In the genomic region with DNA sequence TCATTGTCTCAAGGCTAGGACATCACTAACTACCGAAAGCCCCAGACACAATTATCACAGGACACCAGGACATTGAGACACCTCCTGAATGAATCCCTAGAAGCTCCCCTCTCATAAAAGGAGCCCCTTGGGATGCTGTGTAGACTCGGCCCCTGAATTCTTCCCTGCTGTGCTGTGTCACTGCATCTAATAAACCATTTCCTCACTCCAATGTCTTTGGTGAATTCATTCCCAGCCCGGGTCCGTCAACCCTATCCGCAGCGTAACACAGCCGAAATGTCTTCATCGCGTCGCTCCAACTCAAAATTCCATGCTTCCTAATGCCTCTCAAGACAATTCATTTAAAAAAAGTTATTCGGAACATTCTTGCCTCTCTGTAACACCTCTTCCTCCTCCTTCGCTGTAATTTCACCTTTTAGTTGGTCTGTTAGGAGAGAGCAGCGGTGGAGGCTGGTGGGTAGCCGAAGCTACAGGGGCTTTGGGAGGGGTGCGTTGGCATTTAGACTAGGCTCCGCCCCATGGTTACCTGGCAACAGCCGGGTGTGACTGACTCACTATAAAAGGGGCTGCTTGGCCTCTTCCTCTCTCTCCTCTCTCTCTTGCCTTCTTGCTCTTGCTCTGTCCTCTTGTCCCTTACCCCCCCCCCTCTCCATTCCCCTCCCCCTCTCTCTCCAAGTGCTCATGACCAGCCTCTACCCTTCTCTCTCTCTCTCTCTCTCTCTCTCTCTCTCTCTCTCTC, we compare ENCODE assay signal across 13 mouse cellular contexts. TPM values are rescaled to one million over a fixed set of nuclear protein-coding genes. Genes with fewer than 3 reads are reported as not detected.
DNase-seq lines count a peak whose midpoint lies in the region; ATAC-seq and TF ChIP-seq lines count a peak whose summit lies in the region.
"Had no signal": no experiment of that assay in that cellular context is flagged by ENCODE, and none has a peak within 500 bp of the region (broad histone marks: within the 10 kb centered on the region; RNA-seq: fewer than 3 reads in every experiment).

No protein-coding gene starts in this region.

- H3K27ac ChIP-seq in limb, embryonic 14.5 days (replicated peaks; ENCODE audit: low read depth, low read length) = no peak overlapping the region; the same call in 1 of the 2 replicates

- no peaks in the 10 kb centered on the region for H3K36me3 ChIP-seq in limb, embryonic 14.5 days (ENCODE audit: control insufficient read depth, insufficient read depth, low read length)
- H3K36me3 ChIP-seq: heart, embryonic 12.5 days had no signal

- no peaks in the 10 kb centered on the region for H3K9me3 ChIP-seq in limb, embryonic 14.5 days (ENCODE audit: control insufficient read depth, low read length)
- H3K9me3 ChIP-seq: heart, embryonic 12.5 days had no signal

- H3K4me1 ChIP-seq in limb, embryonic 14.5 days (ENCODE audit: control insufficient read depth, insufficient read depth, low read length) = peaks cover 4% of the 10 kb centered on the region; the same call in 1 of the 2 replicates

- peak overlapping the region; percentile 20 for H3K4me2 ChIP-seq in limb, embryonic 14.5 days (replicated peaks; ENCODE audit: low read depth, low read length, severe bottlenecking)
- H3K4me2 ChIP-seq: heart, embryonic 12.5 days had no signal

- no peak for ATAC-seq in limb, embryonic 14.5 days (ENCODE audit: low FRiP score, low read depth)
- ATAC-seq: intestine, embryonic 16.5 days; lung, postnatal 0 days had no signal

- intact Hi-C loops in left cerebral cortex, postnatal 4 days (cut with DNase I) = no loop called here
- intact Hi-C loops in left cerebral cortex, postnatal 10 days (cut with DNase I) = loop anchor here (10.0 kb wide), 1 partner anchor 529 kb away; no protein-coding TSS in a partner anchor
- intact Hi-C loops in left cerebral cortex, postnatal 36 days (cut with DNase I) = no loop called here

- H3K9ac ChIP-seq in limb, embryonic 14.5 days (ENCODE audit: low read depth, low read length, severe bottlenecking) = no peak overlapping the region
- H3K9ac ChIP-seq: heart, embryonic 12.5 days had no signal

- no peak for TF ChIP-seq POLR2A in limb, embryonic 14.5 days (IDR thresholded peaks at IDR 0.05; ENCODE audit: borderline replicate concordance, extremely low read depth, insufficient read depth, insufficient read length)

- DNase-seq in left cerebral cortex, postnatal 4 days = peak; percentile 15
- no peak for DNase-seq in left cerebral cortex, postnatal 10 days (ENCODE audit: extremely low spot score in 1 of 2, low spot score in 2 of 2)
- DNase-seq in embryo, embryonic 11 days = peak; percentile 59
- DNase-seq in limb, embryonic 14.5 days (ENCODE audit: low spot score) = peak; percentile 7
- peak; percentile 43 for DNase-seq in thymus, postnatal 0 days (ENCODE audit: low spot score)
- DNase-seq in left cerebral cortex, postnatal 36 days (ENCODE audit: low spot score in 2 of 2) = no peak
- no peak for DNase-seq in spleen, adult 18-20 months
- no peak for DNase-seq in left cerebral cortex, adult 9 months (ENCODE audit: low spot score in 2 of 2)
- DNase-seq: layer of hippocampus, adult 9-11 months had no signal

- 51% methylated on average over 17 of the region's 17 CpGs for WGBS in limb, embryonic 14.5 days

- H3K27me3 ChIP-seq in limb, embryonic 14.5 days (ENCODE audit: control insufficient read depth, insufficient read depth, low read length) = no peaks in the 10 kb centered on the region
- H3K27me3 ChIP-seq: heart, embryonic 12.5 days had no signal

- no peak overlapping the region for H3K4me3 ChIP-seq in limb, embryonic 14.5 days (replicated peaks; ENCODE audit: low read length)
- H3K4me3 ChIP-seq: heart, embryonic 12.5 days; myocyte had no signal

RNA-seq across cellular contexts. Expression of a gene that starts 25.6 kb away (rescaled TPM):
- total RNA-seq in left cerebral cortex, postnatal 4 days (2021) = not detected
- not detected for total RNA-seq in left cerebral cortex, postnatal 10 days (2021)
- polyA plus RNA-seq in limb, embryonic 14.5 days (2012; rRNA removed) = not detected in 2 replicates
- not detected in 2 replicates for polyA plus RNA-seq in limb, embryonic 14.5 days (2014; fragmentation: Nextera tagmentation; extraction: Ambion mirVana)
- polyA plus RNA-seq in thymus, postnatal 0 days (2015; fragmentation: Nextera tagmentation; extraction: Ambion mirVana) = 1.2 and 1.3 TPM in 2 replicates
- total RNA-seq in left cerebral cortex, postnatal 36 days (2021) = not detected
- polyA plus RNA-seq: heart, embryonic 12.5 days; intestine, embryonic 16.5 days; lung, postnatal 0 days had no signal

Comparison
In these comparisons a context has a peak if more than half of its experiments do, and no peak if none do; other contexts are left out.
1. DNase-seq: peak in left cerebral cortex, postnatal 4 days (single experiment), embryo, embryonic 11 days (single experiment), limb, embryonic 14.5 days (single experiment) and thymus, postnatal 0 days (single experiment); none in left cerebral cortex, postnatal 10 days (0 of 2), left cerebral cortex, postnatal 36 days (0 of 2), spleen, adult 18-20 months (0 of 2) and left cerebral cortex, adult 9 months (0 of 2).